In genomic region chr3:136670110-136670359, GRCm38 (mm10) we compare ENCODE assay signal across 8 mouse cellular contexts. TPM values are rescaled to one million over a fixed set of nuclear protein-coding genes. Genes with fewer than 3 reads are reported as not detected.
DNase-seq lines count a peak whose midpoint lies in the region; ATAC-seq and TF ChIP-seq lines count a peak whose summit lies in the region.

Gene Ppp3ca (plus strand): TSS chr3:136670124.

- peaks cover 11% of the 10 kb centered on the region for H3K4me1 ChIP-seq in testis, adult 2 months (ENCODE audit: control insufficient read depth, insufficient read depth, low read length)
- H3K4me1 ChIP-seq in erythroblast, embryonic 14.5 days (ENCODE audit: control insufficient read depth): peaks cover 24% of the 10 kb centered on the region
- peaks cover 3% of the 10 kb centered on the region; the same call in 1 of the 2 replicates for H3K4me1 ChIP-seq in limb, embryonic 14.5 days (ENCODE audit: control insufficient read depth, insufficient read depth, low read length)
- 0 out of 2 replicates have a peak, but pooled peaks cover 3% of the 10 kb centered on the region for H3K4me1 ChIP-seq in stomach, embryonic 14.5 days (ENCODE audit: control insufficient read depth, insufficient read depth, low read length)

- WGBS in limb, embryonic 14.5 days: 0% methylated on average over 16 of the region's 43 CpGs
- WGBS in stomach, embryonic 14.5 days: 0% methylated on average over 14 of the region's 43 CpGs

- no peak for DNase-seq in testis, postnatal 14 days (ENCODE audit: low spot score)
- no peak for DNase-seq in heart, postnatal 25 days (ENCODE audit: low spot score)
- no peak for DNase-seq in limb, embryonic 14.5 days (ENCODE audit: low spot score)
- DNase-seq in embryo, embryonic 9.5 days (ENCODE audit: extremely low spot score): no peak
- no peak for DNase-seq in urinary bladder, postnatal 10 days (ENCODE audit: low spot score)

- no peaks in the 10 kb centered on the region for H3K36me3 ChIP-seq in testis, adult 2 months (ENCODE audit: control insufficient read depth, insufficient read depth, low read length)
- no peaks in the 10 kb centered on the region for H3K36me3 ChIP-seq in erythroblast, embryonic 14.5 days (ENCODE audit: control insufficient read depth)
- H3K36me3 ChIP-seq in limb, embryonic 14.5 days (ENCODE audit: control insufficient read depth, insufficient read depth, low read length): no peaks in the 10 kb centered on the region
- no peaks in the 10 kb centered on the region for H3K36me3 ChIP-seq in stomach, embryonic 14.5 days (ENCODE audit: control insufficient read depth, insufficient read depth, low read length)

- no peak for ATAC-seq in limb, embryonic 14.5 days (ENCODE audit: low FRiP score, low read depth)
- ATAC-seq in stomach, embryonic 14.5 days (ENCODE audit: insufficient number of reproducible peaks, insufficient read depth, low FRiP score, low read depth): no peak

- peaks cover 2% of the 10 kb centered on the region; the same call in 1 of the 2 replicates for H3K27me3 ChIP-seq in testis, adult 2 months (ENCODE audit: control insufficient read depth, insufficient read depth, low read length)
- H3K27me3 ChIP-seq in erythroblast, embryonic 14.5 days (ENCODE audit: control insufficient read depth): peaks cover 18% of the 10 kb centered on the region
- no peaks in the 10 kb centered on the region for H3K27me3 ChIP-seq in limb, embryonic 14.5 days (ENCODE audit: control insufficient read depth, insufficient read depth, low read length)
- H3K27me3 ChIP-seq in stomach, embryonic 14.5 days (ENCODE audit: control insufficient read depth, insufficient read depth, low read length): no peaks in the 10 kb centered on the region

- H3K27ac ChIP-seq in testis, adult 2 months (ENCODE audit: control insufficient read depth, insufficient read depth, low read depth, low read length): peak within 1 kb of the TSS; percentile 84
- peak within 1 kb of the TSS; percentile 90 for H3K27ac ChIP-seq in limb, embryonic 14.5 days (replicated peaks; ENCODE audit: low read depth, low read length)
- H3K27ac ChIP-seq in stomach, embryonic 14.5 days (ENCODE audit: low read length): peak within 1 kb of the TSS; percentile 91

- peak within 1 kb of the TSS; percentile 83 for H3K4me2 ChIP-seq in limb, embryonic 14.5 days (replicated peaks; ENCODE audit: low read depth, low read length, severe bottlenecking)
- H3K4me2 ChIP-seq in stomach, embryonic 14.5 days (replicated peaks; ENCODE audit: low read depth, low read length): peak within 1 kb of the TSS; percentile 71

- H3K9me3 ChIP-seq in erythroblast, embryonic 14.5 days (ENCODE audit: control insufficient read depth, low read length): no peaks in the 10 kb centered on the region
- no peaks in the 10 kb centered on the region for H3K9me3 ChIP-seq in limb, embryonic 14.5 days (ENCODE audit: control insufficient read depth, low read length)
- no peaks in the 10 kb centered on the region for H3K9me3 ChIP-seq in stomach, embryonic 14.5 days (ENCODE audit: control insufficient read depth, low read depth, low read length)

- no peak; the same call in 1 of the 2 replicates for TF ChIP-seq POLR2A in testis, adult 2 months (IDR thresholded peaks at IDR 0.05; ENCODE audit: control insufficient read depth, low read depth, low read length)
- TF ChIP-seq POLR2A in limb, embryonic 14.5 days (IDR thresholded peaks at IDR 0.05; ENCODE audit: borderline replicate concordance, extremely low read depth, insufficient read depth, insufficient read length): peak; percentile 31; the same call in 1 of the 2 replicates

- TF ChIP-seq CTCF in testis, adult 2 months (IDR thresholded peaks at IDR 0.05; ENCODE audit: control insufficient read depth, insufficient read depth, insufficient replicate concordance, low read depth, low read length): no peak

- intact Hi-C loops in heart, postnatal 25 days (cut with DNase I): loop anchor here (2.0 to 10.0 kb wide), 2 partner anchors 59 to 235 kb away; no protein-coding TSS in a partner anchor

- H3K9ac ChIP-seq in limb, embryonic 14.5 days (ENCODE audit: low read depth, low read length, severe bottlenecking): peak within 1 kb of the TSS; percentile 88
- H3K9ac ChIP-seq in stomach, embryonic 14.5 days (replicated peaks; ENCODE audit: low read depth, low read length): peak within 1 kb of the TSS; percentile 69

- H3K4me3 ChIP-seq in testis, adult 2 months (ENCODE audit: control insufficient read depth, low read depth, low read length): peak within 1 kb of the TSS; percentile 74
- peak within 1 kb of the TSS; percentile 72 for H3K4me3 ChIP-seq in erythroblast, embryonic 14.5 days (replicated peaks)
- peak within 1 kb of the TSS; percentile 91 for H3K4me3 ChIP-seq in limb, embryonic 14.5 days (replicated peaks; ENCODE audit: low read length)
- H3K4me3 ChIP-seq in stomach, embryonic 14.5 days (ENCODE audit: low read depth, low read length): peak within 1 kb of the TSS; percentile 79

RNA-seq across cellular contexts. Expression of gene Ppp3ca, which starts in this region (rescaled TPM):
- 24.3 and 30.0 TPM in 2 replicates for polyA plus RNA-seq in testis, adult 2 months (2012; rRNA removed)
- 0.34 and 0.70 TPM in 2 replicates for polyA plus RNA-seq in erythroblast, embryonic 14.5 days (2012)
- 10 to 100 TPM; 40.3 to 43.2 TPM for total RNA-seq in heart, postnatal 25 days (2021)
- polyA plus RNA-seq in limb, embryonic 14.5 days (2012; rRNA removed): 31.5 and 32.2 TPM in 2 replicates
- 74.8 and 85.2 TPM in 2 replicates for polyA plus RNA-seq in limb, embryonic 14.5 days (2014; fragmentation: Nextera tagmentation; extraction: Ambion mirVana)
- 56.8 and 63.0 TPM in 2 replicates for polyA plus RNA-seq in stomach, embryonic 14.5 days (2014; fragmentation: Nextera tagmentation; extraction: Ambion mirVana)

Comparison
In these comparisons a context has a peak if more than half of its experiments do, and no peak if none do; other contexts are left out.
1. RNA of gene Ppp3ca (polyA plus RNA-seq): 31.5 to 85.2 TPM in limb, embryonic 14.5 days, 56.8 to 63.0 TPM in stomach, embryonic 14.5 days and 24.3 to 30.0 TPM in testis, adult 2 months; 0.34 to 0.70 TPM in erythroblast, embryonic 14.5 days; every median in the first group is over 10 times any median in the second.
2. Peak in every context shown above with its lines, with median percentiles within 50 percentile points of each other: H3K27ac ChIP-seq and H3K4me3 ChIP-seq.